Mouse (Mus musculus) midbrain, embryonic 14.5 days (tissue): ENCODE results near the gene Mrpl24. TPM values are rescaled to one million over a fixed set of nuclear protein-coding genes. Genes with fewer than 3 reads are reported as not detected.
A peak's percentile ranks its signal among the peaks of the same experiment; 100 is the strongest.
"Not testable (repeated sequence)": the region's sequence is repeated elsewhere in the genome, so short reads cannot be mapped to it uniquely, and the experiment has no call there.

ENCODE experiments used
- ATAC-seq: fragments of 200-750 bp; cut with Nextera tagmentation; 2 replicates; pipeline ENCODE4 v1.8.0; 2017; ENCODE audit warnings: moderate number of reproducible peaks, moderate library complexity; ENCODE audit not compliant: low FRiP score, low TSS enrichment
- DNase-seq: peaks from one replicate; pipeline ENCODE4 v3.0.0-alpha.2; 2015
- H3K27ac ChIP-seq: fragments of 300-500 bp; sonication (generic); replicated peaks from 2 replicates; pipeline ENCODE4 v1.5.1; 2014; ENCODE audit warnings: mild to moderate bottlenecking, low read depth, low read length, moderate library complexity
- H3K27me3 ChIP-seq: fragments of 300-500 bp; sonication (generic); 2 replicates; pipeline ENCODE4 v1.6.1; 2014; ENCODE audit warnings: low read length, control low read depth, mixed read lengths; ENCODE audit not compliant: control insufficient read depth, insufficient read depth
- H3K36me3 ChIP-seq: fragments of 300-500 bp; sonication (generic); 2 replicates; pipeline ENCODE4 v1.6.1; 2014; ENCODE audit warnings: low read length, control low read depth; ENCODE audit not compliant: control insufficient read depth, insufficient read depth
- H3K4me1 ChIP-seq: fragments of 300-500 bp; sonication (generic); 2 replicates; pipeline ENCODE4 v1.6.1; 2014; ENCODE audit warnings: mild to moderate bottlenecking, antibody characterized with exemption, low read length, control low read depth; ENCODE audit not compliant: control insufficient read depth, insufficient read depth
- H3K4me2 ChIP-seq: fragments of 300-500 bp; sonication (generic); 2 replicates; pipeline ENCODE4 v1.6.1; 2014; ENCODE audit warnings: mild to moderate bottlenecking, low read length, moderate library complexity
- H3K4me3 ChIP-seq: fragments of 300-500 bp; sonication (generic); replicated peaks from 2 replicates; pipeline ENCODE4 v1.5.1; 2014; ENCODE audit warnings: low read depth, low read length
- H3K9ac ChIP-seq: fragments of 300-500 bp; sonication (generic); replicated peaks from 2 replicates; pipeline ENCODE4 v1.6.1; 2014; ENCODE audit warnings: mild to moderate bottlenecking, low read length, moderate library complexity
- H3K9me3 ChIP-seq: fragments of 300-500 bp; sonication (generic); 2 replicates; pipeline ENCODE4 v1.6.1; 2016; ENCODE audit warnings: low read length, control low read depth, mixed read lengths; ENCODE audit not compliant: control insufficient read depth
- WGBS: fragments of 180-500 bp; shearing (Covaris S2); extraction: QIAGEN DNeasy Blood & Tissue Kit; methylation state at CpG from one replicate; pipeline ENCODE4 v1.1.7; 2014; 5-methylcytosine and 5-hydroxymethylcytosine counted together
- polyA plus RNA-seq: library from polyadenylated mRNA; unstranded; fragments of >200 nt; fragmentation: Nextera tagmentation; extraction: Ambion mirVana; gene quantifications from 2 replicates; pipeline ENCODE4 v1.2.1, GENCODE M21; 2014

The Mrpl24 gene
- polyA plus RNA-seq, 1 experiment from 2014 or later, result 56.3 TPM

- H3K4me2 ChIP-seq, result no peak overlapping the region
- H3K27me3 ChIP-seq, result no peaks in the 10 kb centered on the region
- H3K9ac ChIP-seq, result no peak overlapping the region
- no peaks in the 10 kb centered on the region for H3K36me3 ChIP-seq
- no peak overlapping the region for H3K4me3 ChIP-seq
- ATAC-seq (no peak), DNase-seq (no peak)
- H3K9me3 ChIP-seq, result no peaks in the 10 kb centered on the region
- no peaks in the 10 kb centered on the region for H3K4me1 ChIP-seq
- WGBS, result 43% methylated on average over 3 of the region's 3 CpGs
- no peak overlapping the region for H3K27ac ChIP-seq
Measured at GRCm38 (mm10) chr3:87891481-87891880, 27.8 kb upstream of the Mrpl24 start.

GRCm38 (mm10) chr3:87893367-87893905, 25.9 kb upstream of the Mrpl24 start:
- Histone ChIP-seq H3K4me2 (no peak overlapping the region), H3K27me3 (no peaks in the 10 kb centered on the region), H3K9ac (no peak overlapping the region), H3K27ac (no peak overlapping the region), H3K4me1 (no peaks in the 10 kb centered on the region), H3K36me3 (no peaks in the 10 kb centered on the region), H3K4me3 (no peak overlapping the region), H3K9me3 (no peaks in the 10 kb centered on the region)
- DNase-seq (no peak), ATAC-seq (no peak)
- 72% methylated on average over 3 of the region's 3 CpGs for WGBS

- no peak for DNase-seq
- H3K4me1 ChIP-seq, result no peaks in the 10 kb centered on the region
- H3K9me3 ChIP-seq, result no peaks in the 10 kb centered on the region
- no peak for ATAC-seq
- no peak overlapping the region for H3K27ac ChIP-seq
- no peak overlapping the region for H3K4me3 ChIP-seq
- no peaks in the 10 kb centered on the region for H3K36me3 ChIP-seq
- no peaks in the 10 kb centered on the region for H3K27me3 ChIP-seq
- WGBS, result 74% methylated on average over 3 of the region's 3 CpGs
- H3K4me2 ChIP-seq, result no peak overlapping the region
- H3K9ac ChIP-seq, result no peak overlapping the region
Measured at GRCm38 (mm10) chr3:87899266-87899665, 20.0 kb upstream of the Mrpl24 start.

GRCm38 (mm10) chr3:87899776-87900175, 19.5 kb upstream of the Mrpl24 start:
- no peak overlapping the region for H3K4me3 ChIP-seq
- H3K4me2 ChIP-seq, result no peak overlapping the region
- H3K4me1 ChIP-seq, result no peaks in the 10 kb centered on the region
- H3K27me3 ChIP-seq, result no peaks in the 10 kb centered on the region
- H3K9ac ChIP-seq, result no peak overlapping the region
- no peaks in the 10 kb centered on the region for H3K9me3 ChIP-seq
- H3K36me3 ChIP-seq, result no peaks in the 10 kb centered on the region
- WGBS, result 71% methylated on average over 3 of the region's 3 CpGs
- H3K27ac ChIP-seq, result no peak overlapping the region
- ATAC-seq, result no peak
- no peak for DNase-seq

- no peak overlapping the region for H3K27ac ChIP-seq
- WGBS, result 64% methylated on average over 1 of the region's 1 CpGs
- H3K9ac ChIP-seq, result no peak overlapping the region
- H3K27me3 ChIP-seq, result no peaks in the 10 kb centered on the region
- no peaks in the 10 kb centered on the region for H3K36me3 ChIP-seq
- ATAC-seq (no peak), DNase-seq (no peak)
- no peaks in the 10 kb centered on the region for H3K4me1 ChIP-seq
- no peaks in the 10 kb centered on the region for H3K9me3 ChIP-seq
- no peak overlapping the region for H3K4me3 ChIP-seq
- H3K4me2 ChIP-seq, result no peak overlapping the region
Measured at GRCm38 (mm10) chr3:87901036-87901624, 18.2 kb upstream of the Mrpl24 start.

GRCm38 (mm10) chr3:87901959-87902358, 17.3 kb upstream of the Mrpl24 start:
- H3K4me1 ChIP-seq, DNase-seq, H3K4me3 ChIP-seq, H3K4me2 ChIP-seq, ATAC-seq, H3K36me3 ChIP-seq, H3K27me3 ChIP-seq, H3K27ac ChIP-seq, H3K9me3 ChIP-seq, H3K9ac ChIP-seq: not testable (repeated sequence)
- WGBS, result 81% methylated on average over 6 of the region's 6 CpGs

GRCm38 (mm10) chr3:87903821-87904220, 15.5 kb upstream of the Mrpl24 start:
- H3K4me2 ChIP-seq, result no peak overlapping the region
- peaks cover 17% of the 10 kb centered on the region for H3K4me1 ChIP-seq
- no peaks in the 10 kb centered on the region for H3K36me3 ChIP-seq
- no peak overlapping the region for H3K9ac ChIP-seq
- no peak for DNase-seq
- WGBS, result 60% methylated on average over 5 of the region's 5 CpGs
- ATAC-seq, result no peak
- H3K4me3 ChIP-seq, result no peak overlapping the region
- no peak overlapping the region for H3K27ac ChIP-seq
- no peaks in the 10 kb centered on the region for H3K27me3 ChIP-seq
- H3K9me3 ChIP-seq, result no peaks in the 10 kb centered on the region

- peaks cover 28% of the 10 kb centered on the region for H3K4me1 ChIP-seq
- peak; percentile 94 for ATAC-seq
- H3K9ac ChIP-seq, result peak within 1 kb of the TSS; percentile 92
- WGBS, result under 1% methylated on average over 57 of the region's 57 CpGs
- peak within 1 kb of the TSS; percentile 95 for H3K27ac ChIP-seq
- DNase-seq, result peak; percentile 98
- H3K27me3 ChIP-seq, result no peaks in the 10 kb centered on the region
- H3K4me2 ChIP-seq, result peak within 1 kb of the TSS; percentile 95
- no peaks in the 10 kb centered on the region for H3K36me3 ChIP-seq
- H3K9me3 ChIP-seq, result no peaks in the 10 kb centered on the region
- peak within 1 kb of the TSS; percentile 96 for H3K4me3 ChIP-seq
Measured at GRCm38 (mm10) chr3:87905880-87906485, 13.3 kb upstream of the Mrpl24 start, which contains the start of gene Hdgf. Gene Hdgf (plus strand): TSS chr3:87906321.

GRCm38 (mm10) chr3:87906601-87906980, 12.7 kb upstream of the Mrpl24 start:
- Histone ChIP-seq H3K4me1 (peaks cover 28% of the 10 kb centered on the region), H3K27me3 (no peaks in the 10 kb centered on the region), H3K9ac (peak overlapping the region; percentile 92), H3K27ac (peak overlapping the region; percentile 95), H3K9me3 (no peaks in the 10 kb centered on the region), H3K4me2 (peak overlapping the region; percentile 95), H3K36me3 (no peaks in the 10 kb centered on the region), H3K4me3 (peak overlapping the region; percentile 96)
- no peak; the same call in 1 of the 2 replicates for ATAC-seq
- DNase-seq, result no peak
- under 1% methylated on average over 42 of the region's 47 CpGs for WGBS
